Comparison of ENCODE assay signal across 17 mouse cellular contexts in genomic region chrX:9201954-9202353, GRCm38 (mm10). TPM values are rescaled to one million over a fixed set of nuclear protein-coding genes. Genes with fewer than 3 reads are reported as not detected.
A peak's percentile ranks its signal among the peaks of the same experiment; 100 is the strongest.
DNase-seq lines count a peak whose midpoint lies in the region; ATAC-seq and TF ChIP-seq lines count a peak whose summit lies in the region.
"Had no signal": no experiment of that assay in that cellular context is flagged by ENCODE, and none has a peak within 500 bp of the region (broad histone marks: within the 10 kb centered on the region; RNA-seq: fewer than 3 reads in every experiment).

No protein-coding gene starts in this region.

- intact Hi-C loops in heart, adult 2 months (cut with DNase I): no loop called here

- no peak for DNase-seq in heart, adult 2 months
- peak; percentile 62 for DNase-seq in 3T3-L1 (ENCODE audit: low read depth, low spot score)
- peak; percentile 54 for DNase-seq in brain, adult 2 months (ENCODE audit: low read depth, low spot score)
- DNase-seq in hindbrain, embryonic 14.5 days (ENCODE audit: low spot score): no peak
- no peak for DNase-seq in thymus, adult 2 months
- no peak for DNase-seq in thymus, postnatal 10 days (ENCODE audit: low spot score in 2 of 2)
- DNase-seq in adrenal gland, postnatal 4 days (ENCODE audit: low spot score in 2 of 2): no peak
- DNase-seq: adrenal gland, postnatal 25 days; cerebellum, postnatal 14 days; kidney, adult 8-10 months; thymus, postnatal 36 days had no signal

- TF ChIP-seq POLR2A in heart, adult 2 months (IDR thresholded peaks at IDR 0.05; ENCODE audit: insufficient read depth, low read depth, low read length): no peak
- TF ChIP-seq POLR2A in thymus, adult 2 months (IDR thresholded peaks at IDR 0.05; ENCODE audit: control insufficient read depth, extremely low read depth, insufficient read depth, low read length, poor library complexity): no peak

- H3K9ac ChIP-seq in heart, adult 2 months (ENCODE audit: low read depth, low read length): no peak overlapping the region
- no peak overlapping the region for H3K9ac ChIP-seq in heart, embryonic 12.5 days
- no peak overlapping the region for H3K9ac ChIP-seq in hindbrain, embryonic 14.5 days

- H3K27ac ChIP-seq in heart, adult 2 months: peak overlapping the region; percentile 64
- H3K27ac ChIP-seq in heart, embryonic 12.5 days (ENCODE audit: poor library complexity, severe bottlenecking): no peak overlapping the region
- H3K27ac ChIP-seq in hindbrain, embryonic 14.5 days: peak overlapping the region; percentile 43; the same call in 1 of the 2 replicates
- H3K27ac ChIP-seq in thymus, adult 2 months (ENCODE audit: control insufficient read depth, insufficient read depth, low read length): no peak overlapping the region
- H3K27ac ChIP-seq: limb, embryonic 10.5 days had no signal

- H3K36me3 ChIP-seq in heart, adult 2 months (ENCODE audit: control insufficient read depth, insufficient read depth, low read length): peaks cover 2% of the 10 kb centered on the region; the same call in 1 of the 2 replicates
- no peaks in the 10 kb centered on the region for H3K36me3 ChIP-seq in heart, embryonic 12.5 days
- no peaks in the 10 kb centered on the region for H3K36me3 ChIP-seq in hindbrain, embryonic 14.5 days (replicated peaks; ENCODE audit: control insufficient read depth, insufficient read depth)
- H3K36me3 ChIP-seq in thymus, adult 2 months (ENCODE audit: control insufficient read depth, insufficient read depth, low read length): no peaks in the 10 kb centered on the region
- H3K36me3 ChIP-seq: limb, embryonic 10.5 days had no signal

- ATAC-seq in heart, embryonic 12.5 days (ENCODE audit: insufficient number of reproducible peaks, low FRiP score): no peak
- no peak for ATAC-seq in hindbrain, embryonic 14.5 days (ENCODE audit: low FRiP score)

- TF ChIP-seq CTCF in heart, adult 2 months (IDR thresholded peaks at IDR 0.05): no peak
- no peak for TF ChIP-seq CTCF in thymus, adult 2 months (IDR thresholded peaks at IDR 0.05; ENCODE audit: borderline replicate concordance, control insufficient read depth, extremely low read depth, insufficient read depth, low read length, poor library complexity)

- WGBS in heart, adult 2 months: 50% methylated on average over 2 of the region's 2 CpGs
- 62% methylated on average over 2 of the region's 2 CpGs for WGBS in heart, embryonic 12.5 days
- WGBS in hindbrain, embryonic 14.5 days: 66% methylated on average over 2 of the region's 2 CpGs
- WGBS in thymus, adult 2 months: 90% methylated on average over 2 of the region's 2 CpGs

- H3K4me3 ChIP-seq in heart, adult 2 months: no peak overlapping the region
- H3K4me3 ChIP-seq in heart, embryonic 12.5 days: no peak overlapping the region
- peak overlapping the region; percentile 14; the same call in 1 of the 2 replicates for H3K4me3 ChIP-seq in hindbrain, embryonic 14.5 days (replicated peaks; ENCODE audit: low read length)
- H3K4me3 ChIP-seq in thymus, adult 2 months (ENCODE audit: control insufficient read depth, insufficient read depth, low read length): no peak overlapping the region
- H3K4me3 ChIP-seq: limb, embryonic 10.5 days had no signal

- TF ChIP-seq EP300 in heart, adult 2 months (IDR thresholded peaks at IDR 0.05; ENCODE audit: insufficient read depth, low read depth, low read length): no peak

- H3K4me1 ChIP-seq in heart, adult 2 months (ENCODE audit: control insufficient read depth, insufficient read depth, low read length): peaks cover 3% of the 10 kb centered on the region
- no peaks in the 10 kb centered on the region for H3K4me1 ChIP-seq in heart, embryonic 12.5 days (replicated peaks)
- no peaks in the 10 kb centered on the region for H3K4me1 ChIP-seq in hindbrain, embryonic 14.5 days (replicated peaks; ENCODE audit: control insufficient read depth, insufficient read depth, low read length)
- H3K4me1 ChIP-seq in thymus, adult 2 months (replicated peaks; ENCODE audit: control insufficient read depth, insufficient read depth, low read length): peaks cover 7% of the 10 kb centered on the region; the same call in 1 of the 2 replicates

- H3K9me3 ChIP-seq in heart, embryonic 12.5 days (replicated peaks): no peaks in the 10 kb centered on the region
- H3K9me3 ChIP-seq in hindbrain, embryonic 14.5 days (ENCODE audit: control insufficient read depth, low read length): no peaks in the 10 kb centered on the region
- H3K9me3 ChIP-seq: limb, embryonic 10.5 days had no signal

- H3K79me2 ChIP-seq in heart, adult 2 months (replicated peaks; ENCODE audit: control insufficient read depth, insufficient read depth, low read length): no peaks in the 10 kb centered on the region

- H3K4me2 ChIP-seq in heart, embryonic 12.5 days: no peak overlapping the region
- peak overlapping the region; percentile 40 for H3K4me2 ChIP-seq in hindbrain, embryonic 14.5 days (replicated peaks)

- H3K27me3 ChIP-seq in heart, adult 2 months (ENCODE audit: control insufficient read depth, insufficient read depth, low read length): 0 out of 2 replicates have a peak, but pooled peaks cover 1% of the 10 kb centered on the region
- peaks cover 16% of the 10 kb centered on the region; the same call in 1 of the 2 replicates for H3K27me3 ChIP-seq in heart, embryonic 12.5 days (replicated peaks)
- H3K27me3 ChIP-seq in hindbrain, embryonic 14.5 days (ENCODE audit: control insufficient read depth, insufficient read depth, low read length): no peaks in the 10 kb centered on the region; the same call in 1 of the 2 replicates
- no peaks in the 10 kb centered on the region; the same call in 1 of the 2 replicates for H3K27me3 ChIP-seq in thymus, adult 2 months (ENCODE audit: control insufficient read depth, insufficient read depth, low read length)

RNA-seq across cellular contexts. Expression of gene Lancl3, which starts 2.3 kb away (rescaled TPM):
- total RNA-seq in heart, adult 2 months (2021): 1 to 10 TPM; 4.2 to 5.4 TPM
- 0.53 and 1.1 TPM in 2 replicates for polyA plus RNA-seq in heart, adult 2 months (2012; rRNA removed)
- 0.88 and 1.1 TPM in 2 replicates for polyA plus RNA-seq in heart, embryonic 12.5 days (2016; fragmentation: Nextera tagmentation; extraction: Ambion mirVana)
- 4.0 and 4.1 TPM in 2 replicates for polyA plus RNA-seq in hindbrain, embryonic 14.5 days (2014; fragmentation: Nextera tagmentation; extraction: Ambion mirVana)
- polyA plus RNA-seq in thymus, adult 2 months (2012; rRNA removed): 0.31 and 0.36 TPM in 2 replicates
- total RNA-seq in adrenal gland, postnatal 4 days (2021): 1 to 10 TPM; 2.1 to 2.6 TPM

RNA-seq across cellular contexts. Expression of gene Gm14862, which starts 54.7 kb away (rescaled TPM):
- not detected for total RNA-seq in heart, adult 2 months (2021)
- polyA plus RNA-seq in heart, adult 2 months (2012; rRNA removed): not detected in 2 replicates
- 0.49 and 0.89 TPM in 2 replicates for polyA plus RNA-seq in heart, embryonic 12.5 days (2016; fragmentation: Nextera tagmentation; extraction: Ambion mirVana)
- not detected in 2 replicates for polyA plus RNA-seq in hindbrain, embryonic 14.5 days (2014; fragmentation: Nextera tagmentation; extraction: Ambion mirVana)
- polyA plus RNA-seq in thymus, adult 2 months (2012; rRNA removed): not detected in 2 replicates
- not detected for total RNA-seq in adrenal gland, postnatal 4 days (2021)
- total RNA-seq: adrenal gland, postnatal 25 days; layer of hippocampus, postnatal 10 days; megakaryocyte progenitor cell, adult 5-6 weeks had no signal
- polyA plus RNA-seq: embryonic facial prominence, embryonic 14.5 days; limb, embryonic 10.5 days; neural tube, embryonic 14.5 days had no signal

Comparison
In these comparisons a context has a peak if more than half of its experiments do, and no peak if none do; other contexts are left out.
1. H3K27ac ChIP-seq: peak in heart, adult 2 months (single experiment) and hindbrain, embryonic 14.5 days (single experiment); none in heart, embryonic 12.5 days (single experiment) and thymus, adult 2 months (single experiment).
2. DNase-seq: peak in 3T3-L1 (single experiment) and brain, adult 2 months (single experiment); none in heart, adult 2 months (0 of 2), hindbrain, embryonic 14.5 days (single experiment), thymus, adult 2 months (single experiment), thymus, postnatal 10 days (0 of 2) and adrenal gland, postnatal 4 days (0 of 2).